In the genomic region with DNA sequence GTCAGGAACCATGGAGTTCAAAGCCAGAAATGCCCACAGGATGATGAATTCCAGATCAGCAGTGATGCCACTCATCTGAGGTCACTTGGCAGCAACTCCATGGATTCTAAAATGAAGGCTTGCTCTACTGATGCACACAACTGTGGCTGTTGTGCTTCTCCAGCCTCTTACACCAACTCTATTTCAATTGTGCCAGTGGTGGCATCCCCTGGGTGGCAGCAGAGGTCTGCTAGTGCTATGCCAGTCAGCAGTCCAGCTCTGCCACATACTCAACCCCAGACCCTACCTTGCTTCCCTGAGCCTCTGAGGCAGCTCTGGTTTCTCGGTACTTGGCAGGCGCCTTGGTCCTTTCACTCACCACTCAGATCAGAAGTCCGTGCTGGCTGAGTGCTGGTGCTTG, we compare ENCODE assay signal across 8 mouse cellular contexts. TPM values are rescaled to one million over a fixed set of nuclear protein-coding genes. Genes with fewer than 3 reads are reported as not detected.
A peak's percentile ranks its signal among the peaks of the same experiment; 100 is the strongest.
DNase-seq lines count a peak whose midpoint lies in the region; ATAC-seq and TF ChIP-seq lines count a peak whose summit lies in the region.

No protein-coding gene starts in this region.

- no peaks in the 10 kb centered on the region for H3K4me1 ChIP-seq in intestine, postnatal 0 days (replicated peaks; ENCODE audit: control insufficient read depth, insufficient read depth, low read length)
- no peaks in the 10 kb centered on the region for H3K4me1 ChIP-seq in intestine, embryonic 15.5 days (replicated peaks)

- H3K36me3 ChIP-seq in intestine, postnatal 0 days (ENCODE audit: control insufficient read depth, insufficient read depth): no peaks in the 10 kb centered on the region
- no peaks in the 10 kb centered on the region for H3K36me3 ChIP-seq in intestine, embryonic 15.5 days

- intact Hi-C loops in left cerebral cortex, postnatal 4 days (cut with DNase I): loop anchor here (5.0 kb wide), 1 partner anchor 148 kb away; no protein-coding TSS in a partner anchor

- H3K27ac ChIP-seq in intestine, postnatal 0 days (ENCODE audit: low read depth, low read length): no peak overlapping the region
- H3K27ac ChIP-seq in intestine, embryonic 15.5 days: no peak overlapping the region

- no peak overlapping the region for H3K4me3 ChIP-seq in intestine, postnatal 0 days (ENCODE audit: low read depth, low read length)
- no peak overlapping the region for H3K4me3 ChIP-seq in intestine, embryonic 15.5 days (replicated peaks)

- H3K9ac ChIP-seq in intestine, postnatal 0 days (ENCODE audit: low read depth, low read length): no peak overlapping the region
- no peak overlapping the region for H3K9ac ChIP-seq in intestine, embryonic 15.5 days

- no peaks in the 10 kb centered on the region for H3K27me3 ChIP-seq in intestine, postnatal 0 days (replicated peaks; ENCODE audit: control insufficient read depth, insufficient read depth, low read length)
- 0 out of 2 replicates have a peak, but pooled peaks cover 3% of the 10 kb centered on the region for H3K27me3 ChIP-seq in intestine, embryonic 15.5 days (replicated peaks)

- no peak for ATAC-seq in intestine, postnatal 0 days
- ATAC-seq in intestine, embryonic 15.5 days: no peak

- H3K9me3 ChIP-seq in intestine, postnatal 0 days (ENCODE audit: control insufficient read depth): no peaks in the 10 kb centered on the region
- no peaks in the 10 kb centered on the region for H3K9me3 ChIP-seq in intestine, embryonic 15.5 days

- peak; percentile 70 for TF ChIP-seq CTCF in intestine, postnatal 0 days (IDR thresholded peaks at IDR 0.05; ENCODE audit: low read depth)

- WGBS in intestine, postnatal 0 days: 68% methylated on average over 3 of the region's 3 CpGs
- WGBS in intestine, embryonic 15.5 days: 81% methylated on average over 3 of the region's 3 CpGs

- peak; percentile 32 to 47 for DNase-seq in adrenal gland, postnatal 36 days
- no peak for DNase-seq in adrenal gland, adult 2 months
- peak; percentile 61 for DNase-seq in NIH3T3 (ENCODE audit: low read depth)
- DNase-seq in left cerebral cortex, postnatal 4 days: peak; percentile 49
- no peak for DNase-seq in urinary bladder, adult 18-20 months (ENCODE audit: low spot score in 2 of 2)
- DNase-seq in urinary bladder, postnatal 10 days (ENCODE audit: low spot score): no peak

- no peak overlapping the region for H3K4me2 ChIP-seq in intestine, postnatal 0 days (replicated peaks; ENCODE audit: low read depth)
- no peak overlapping the region for H3K4me2 ChIP-seq in intestine, embryonic 15.5 days (replicated peaks)

RNA-seq across cellular contexts. Expression of a gene that starts 25.9 kb away (rescaled TPM):
- total RNA-seq in adrenal gland, postnatal 36 days (2021): 1 to 10 TPM; 1.2 to 1.3 TPM
- total RNA-seq in adrenal gland, adult 2 months (2021): 1 to 10 TPM in 1 of 2 experiments, under 1 TPM in 1; 0.49 to 1.4 TPM
- polyA plus RNA-seq in adrenal gland, adult 2 months (2012; rRNA removed): 0.27 and 0.44 TPM in 2 replicates
- polyA plus RNA-seq in intestine, postnatal 0 days (2015; fragmentation: Nextera tagmentation; extraction: Ambion mirVana): 1.0 and 1.3 TPM in 2 replicates
- polyA plus RNA-seq in intestine, embryonic 15.5 days (2015; fragmentation: Nextera tagmentation; extraction: Ambion mirVana): 2.4 and 3.4 TPM in 2 replicates
- total RNA-seq in left cerebral cortex, postnatal 4 days (2021): 1 to 10 TPM; 1.6 to 1.9 TPM

Comparison
In these comparisons a context has a peak if more than half of its experiments do, and no peak if none do; other contexts are left out.
1. DNase-seq: peak in adrenal gland, postnatal 36 days (2 of 2), NIH3T3 (single experiment) and left cerebral cortex, postnatal 4 days (single experiment); none in adrenal gland, adult 2 months (single experiment), urinary bladder, adult 18-20 months (0 of 2) and urinary bladder, postnatal 10 days (single experiment).